Mouse (Mus musculus) liver, adult (tissue): Measurements from ENCODE around the gene Runx1.

Experiments
- GATA4 ChIP-seq: IDR thresholded peaks from 2 replicates; pipeline ENCODE4 v1.6.1; 2014; ENCODE audit warnings: mild to moderate bottlenecking, low read length; ENCODE audit not compliant: insufficient replicate concordance

The Runx1 gene

DNA sequence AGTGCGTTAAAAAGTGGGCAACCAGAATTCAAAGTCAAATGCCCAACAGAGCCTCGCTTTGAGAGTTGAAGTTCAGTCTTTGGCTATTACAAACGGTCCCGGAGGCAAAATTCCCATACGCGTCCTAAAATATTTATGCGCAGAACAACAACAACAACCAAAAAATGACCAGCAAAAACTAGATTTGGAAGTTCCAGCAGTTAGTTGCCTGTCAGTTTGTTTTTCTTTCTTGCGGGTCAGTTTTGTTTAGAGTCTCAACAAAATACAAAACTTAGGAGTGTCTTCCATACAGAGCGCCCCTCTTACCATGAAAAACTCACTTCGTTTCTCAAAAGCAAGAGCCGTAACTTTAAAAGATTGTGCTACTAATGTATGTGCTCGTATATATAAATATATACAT is 130.0 kb downstream of the Runx1 start:
- TF ChIP-seq GATA4: no peak

DNA sequence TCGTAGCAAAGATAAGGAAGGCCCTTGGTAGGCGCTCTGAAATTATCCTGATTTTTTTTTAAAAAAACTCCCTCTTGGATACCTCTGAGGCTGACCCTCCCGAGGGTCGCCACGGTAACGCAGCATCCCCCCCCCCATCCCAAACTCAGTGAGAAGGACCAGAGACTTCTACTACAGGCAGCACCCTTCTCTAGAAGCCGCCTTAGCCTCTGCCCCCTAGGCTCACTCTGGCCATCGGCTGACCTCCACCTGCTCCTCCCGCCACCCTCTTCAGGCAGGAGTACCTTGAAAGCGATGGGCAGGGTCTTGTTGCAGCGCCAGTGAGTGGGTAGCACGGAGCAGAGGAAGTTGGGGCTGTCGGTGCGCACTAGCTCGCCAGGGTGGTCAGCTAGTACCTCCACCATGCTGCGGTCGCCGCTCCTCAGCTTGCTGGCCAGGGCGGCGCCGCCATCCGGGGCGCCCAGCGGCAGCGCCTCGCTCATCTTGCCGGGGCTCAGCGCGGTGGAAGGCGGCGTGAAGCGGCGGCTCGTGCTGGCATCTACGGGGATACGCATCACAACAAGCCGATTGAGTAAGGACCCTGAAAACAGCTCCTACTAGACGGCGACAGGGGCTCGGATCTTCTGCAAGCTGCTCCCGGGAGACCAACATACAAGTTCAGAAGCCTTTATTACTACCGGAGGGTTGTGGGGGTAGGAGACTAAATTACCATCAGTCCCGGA is 130.6 kb downstream of the Runx1 start:
- TF ChIP-seq GATA4: no peak

DNA sequence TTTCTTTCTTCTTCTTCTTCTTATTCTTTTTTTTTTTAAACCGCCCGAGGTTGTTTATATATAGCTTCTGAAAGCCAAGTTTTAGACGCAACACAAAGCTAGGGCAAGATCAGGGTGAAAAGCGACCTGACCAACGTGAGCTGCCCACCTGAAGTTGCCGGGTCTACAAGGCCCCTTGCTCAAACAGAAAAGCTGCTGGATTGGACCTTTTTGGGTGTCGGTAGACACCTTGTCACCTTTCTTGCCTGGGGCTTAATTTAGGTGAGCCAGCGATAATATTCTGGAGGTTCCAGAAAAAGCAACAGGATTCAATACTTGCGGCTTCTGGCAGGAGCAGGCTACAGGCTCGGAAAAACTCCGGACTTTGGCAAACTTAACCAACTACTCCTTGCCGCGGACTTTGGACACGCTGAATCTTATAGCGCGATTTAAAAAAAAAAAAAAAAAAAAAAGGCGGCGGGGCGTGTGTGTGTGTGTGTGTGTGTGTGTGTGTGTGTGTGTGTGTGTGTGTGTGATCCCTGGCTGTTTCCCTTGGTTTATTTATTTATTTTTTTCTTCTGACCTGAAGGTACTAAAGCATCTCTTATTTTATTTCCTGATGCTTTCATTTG is 131.3 kb downstream of the Runx1 start:
- no peak for TF ChIP-seq GATA4

DNA sequence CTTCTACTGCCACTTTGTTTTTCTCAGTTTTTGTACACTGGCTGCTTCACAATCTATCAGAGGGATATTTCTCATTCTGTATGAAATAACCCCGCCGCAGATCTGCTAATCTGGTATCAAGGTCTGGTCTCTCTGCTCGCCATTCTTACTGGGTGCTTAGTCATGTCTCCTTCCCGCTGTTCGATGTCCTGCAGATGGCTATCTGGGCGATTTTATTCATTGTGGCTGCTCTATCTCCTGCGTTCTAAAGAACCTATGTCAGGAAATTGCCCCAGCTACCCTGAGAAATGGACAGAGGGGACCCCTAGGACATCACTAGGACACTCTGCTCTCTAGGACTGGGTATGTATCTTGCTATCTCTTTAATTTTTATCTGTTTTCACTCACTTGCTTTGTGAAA is 135.2 kb downstream of the Runx1 start:
- no peak for TF ChIP-seq GATA4

DNA sequence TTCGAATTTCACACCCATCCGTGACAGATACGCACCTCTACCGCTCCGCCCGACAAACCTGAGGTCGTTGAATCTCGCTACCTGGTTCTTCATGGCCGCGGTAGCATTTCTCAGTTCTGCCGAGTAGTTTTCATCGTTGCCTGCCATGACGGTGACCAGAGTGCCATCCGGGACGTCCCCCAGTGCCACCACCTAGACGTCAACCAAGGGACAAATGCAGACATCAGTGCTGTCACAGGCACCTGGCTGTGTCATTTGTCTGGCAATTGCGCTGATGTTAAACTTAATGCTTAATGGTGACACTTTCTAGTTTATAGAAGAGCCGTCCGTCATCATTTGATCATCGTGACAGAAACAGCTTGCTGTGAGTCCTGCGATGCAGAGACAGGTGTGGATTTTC is 137.0 kb downstream of the Runx1 start:
- TF ChIP-seq GATA4: no peak

DNA sequence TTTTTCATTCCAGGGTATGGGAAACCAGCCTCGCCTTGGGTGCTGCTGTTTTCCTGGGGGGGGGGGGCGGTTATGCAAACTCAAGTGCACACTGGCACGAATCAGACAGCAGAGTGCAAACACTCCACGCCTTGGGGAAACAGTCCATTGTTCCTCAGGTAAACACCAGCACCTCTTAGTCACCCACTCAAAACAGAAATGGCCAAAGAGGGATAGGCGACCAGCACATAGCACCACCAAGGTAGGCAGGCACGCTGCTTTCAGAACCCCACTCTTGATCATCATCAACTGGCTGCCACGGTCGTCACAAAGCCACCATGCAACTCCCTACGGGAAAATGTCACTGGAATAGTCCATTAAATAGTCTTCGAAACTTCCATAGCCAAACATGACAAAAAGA is 139.0 kb downstream of the Runx1 start:
- TF ChIP-seq GATA4: no peak

DNA sequence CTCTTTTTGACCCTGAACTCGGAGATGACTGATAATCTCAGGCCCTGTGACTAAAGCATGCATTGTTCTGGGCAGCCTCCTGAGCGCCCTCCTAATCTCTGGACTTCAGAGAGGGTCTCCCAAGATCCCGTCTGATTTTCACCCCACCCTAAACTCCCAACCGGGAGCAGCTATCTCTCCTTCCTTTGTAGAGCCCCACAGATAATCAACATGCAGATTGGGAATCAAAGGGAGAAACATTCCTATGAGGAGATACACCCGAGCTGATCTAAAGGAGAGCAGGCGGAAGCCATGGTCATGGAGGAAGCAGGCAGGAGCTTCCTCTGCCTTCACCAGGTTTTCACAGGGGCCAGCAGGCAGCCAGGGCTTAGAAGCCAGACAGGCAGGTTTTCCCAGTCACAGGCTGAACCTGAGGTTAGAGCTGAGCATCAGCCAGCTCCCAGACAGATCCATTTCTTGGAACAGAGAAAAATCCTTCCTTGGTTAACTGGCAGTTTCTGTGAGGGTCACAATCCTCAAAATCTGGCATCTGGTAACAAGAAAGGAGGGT is 140.1 kb downstream of the Runx1 start:
- no peak for TF ChIP-seq GATA4

DNA sequence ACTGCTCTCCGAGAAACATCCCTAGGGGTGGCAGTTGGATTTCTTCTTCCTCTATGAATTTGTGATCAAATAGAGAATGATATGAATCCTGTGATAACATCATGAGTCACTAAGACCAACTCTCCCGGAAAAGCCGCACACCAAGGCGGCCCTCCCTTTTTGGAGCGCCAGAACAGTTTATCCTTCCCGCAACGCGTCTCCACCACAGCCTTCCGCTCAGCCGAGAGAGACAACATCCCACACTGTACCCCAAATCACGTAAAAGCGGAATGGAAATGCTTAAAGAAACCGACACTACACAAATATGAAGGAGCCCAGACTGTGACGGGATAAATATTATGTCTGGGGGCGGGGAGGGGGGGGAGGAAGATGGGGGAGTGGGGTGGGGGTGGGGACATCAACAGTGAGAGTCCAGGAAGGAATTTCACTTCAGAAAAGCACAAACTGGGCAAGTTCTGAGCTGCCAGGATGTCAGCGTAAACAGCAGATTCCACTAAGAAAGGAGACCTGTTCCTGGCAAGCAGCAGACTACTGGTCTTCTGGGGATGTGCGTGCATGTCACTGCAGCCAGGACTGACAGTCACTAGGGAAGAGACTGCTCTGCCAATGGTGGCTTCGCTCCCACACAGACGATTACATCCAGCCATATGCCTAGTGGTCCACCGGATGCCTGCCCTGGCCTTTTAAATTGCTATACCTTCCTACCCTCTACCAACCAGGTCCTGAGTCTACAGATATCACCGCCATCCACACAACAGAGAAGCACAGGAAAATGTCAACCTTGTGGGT is 141.3 kb downstream of the Runx1 start:
- no peak for TF ChIP-seq GATA4

DNA sequence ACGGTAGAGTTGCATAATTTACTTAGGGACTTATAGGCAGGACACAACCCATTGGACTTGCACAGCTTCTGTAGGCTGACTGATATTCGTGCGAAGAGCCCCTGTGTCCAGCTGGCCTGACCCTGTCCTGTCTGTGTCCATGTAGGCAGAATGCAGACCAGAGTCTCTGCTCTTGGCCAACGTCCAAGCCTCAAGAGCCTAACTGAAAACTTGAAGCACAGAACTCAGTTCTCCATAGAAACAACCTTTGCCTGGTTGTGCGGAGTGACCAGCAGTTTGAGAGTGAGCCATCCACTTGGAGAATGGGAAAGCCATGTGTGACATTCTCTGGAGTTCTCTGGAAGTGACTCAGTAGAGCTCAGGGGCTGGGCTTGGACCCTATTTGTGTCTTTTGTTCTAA is 149.3 kb downstream of the Runx1 start:
- no peak for TF ChIP-seq GATA4

DNA sequence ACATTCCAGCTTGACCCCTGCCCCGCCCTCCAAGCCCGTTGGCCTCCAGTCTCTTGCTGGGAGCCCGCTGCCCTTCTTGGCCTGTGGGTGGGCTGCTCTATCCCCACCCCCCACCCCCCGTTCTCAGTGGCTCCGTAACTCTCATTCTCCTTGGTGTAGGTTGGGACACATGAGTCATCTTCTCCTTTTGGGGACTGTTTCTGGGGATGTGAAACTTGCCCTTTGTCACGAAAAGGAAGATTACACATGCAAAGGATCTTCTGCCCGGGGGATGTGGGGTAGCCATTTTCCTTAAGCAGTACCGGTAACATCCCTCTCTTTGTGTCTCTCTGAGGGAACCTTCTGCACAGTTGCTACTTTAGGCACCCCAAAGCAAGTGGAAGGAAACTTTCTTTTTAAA is 150.3 kb downstream of the Runx1 start:
- TF ChIP-seq GATA4: no peak

DNA sequence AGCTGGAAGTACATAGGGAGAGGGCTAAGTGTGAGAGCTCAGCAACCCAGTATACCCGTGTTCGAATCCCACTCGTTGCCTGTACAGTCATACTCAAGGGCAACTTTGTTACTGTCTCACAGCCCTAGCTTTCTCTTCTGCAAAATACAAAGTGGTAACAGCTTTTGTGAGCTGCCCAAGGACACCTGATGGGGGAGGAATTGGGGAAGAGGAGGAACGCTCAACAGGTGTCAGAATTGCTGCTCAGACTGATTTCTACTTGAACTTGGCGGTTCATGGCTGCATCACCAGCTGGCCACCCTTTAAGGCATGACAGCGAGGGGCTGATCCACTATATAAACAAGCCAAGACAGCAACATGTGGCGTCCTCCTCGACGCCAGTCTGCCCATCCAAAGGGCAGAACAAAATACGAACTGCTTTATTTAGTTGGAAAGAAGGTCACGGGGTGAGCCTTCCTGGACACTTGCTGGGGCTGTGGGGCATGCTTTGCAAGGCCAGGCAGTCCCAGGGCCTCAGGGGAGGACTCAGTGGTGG is 151.0 kb downstream of the Runx1 start:
- no peak for TF ChIP-seq GATA4

DNA sequence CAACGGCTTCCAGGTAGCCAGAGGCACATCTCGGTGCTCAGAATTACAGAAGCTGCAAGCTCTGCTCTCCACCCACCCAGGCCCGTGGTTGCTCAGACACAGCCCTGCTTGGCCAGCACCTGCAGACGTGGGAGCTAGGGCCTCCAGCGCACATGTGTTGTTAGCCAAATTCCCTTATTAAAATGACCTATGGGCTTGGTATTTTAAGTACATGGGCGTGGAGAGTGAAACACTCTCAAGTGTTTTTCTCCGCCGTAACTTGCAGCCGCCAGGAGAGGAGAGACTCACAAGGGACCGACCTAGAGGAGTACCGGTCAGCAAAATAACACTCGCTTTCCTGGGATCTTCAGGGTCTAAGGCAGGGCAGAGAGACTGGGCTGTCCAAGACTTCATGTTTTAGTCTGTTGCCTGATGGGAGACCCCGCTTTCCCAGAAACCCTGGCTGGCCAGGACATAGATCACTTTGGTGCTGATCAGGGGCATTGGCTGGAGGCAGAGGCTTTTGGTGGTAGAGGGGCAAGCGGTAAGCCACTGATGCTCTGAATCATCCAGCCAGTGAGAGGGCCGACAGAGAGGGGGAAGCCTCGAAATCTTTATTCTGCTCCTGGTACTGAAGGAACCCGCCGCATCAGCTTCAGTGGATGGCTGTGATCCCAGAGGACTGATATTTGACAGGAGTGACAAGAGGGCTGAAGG is 151.7 kb downstream of the Runx1 start:
- no peak for TF ChIP-seq GATA4

DNA sequence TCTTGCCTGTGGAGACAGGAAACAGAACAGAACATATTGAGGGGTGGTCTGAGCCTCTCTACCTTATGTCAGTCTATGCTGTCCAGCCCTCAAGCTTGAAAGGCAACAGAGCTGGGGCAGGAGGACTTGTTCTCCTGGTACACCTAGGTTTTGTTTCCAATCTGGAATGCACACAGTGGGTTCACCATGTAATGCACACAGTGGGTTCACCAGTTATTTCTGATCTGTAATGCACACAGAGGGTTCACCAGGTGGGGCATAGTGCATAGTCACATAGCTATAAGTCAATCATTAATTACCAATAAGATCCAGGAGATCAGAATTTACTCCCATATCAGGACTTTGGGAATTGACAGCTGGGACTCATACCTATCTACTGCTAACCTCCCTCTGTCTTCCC is 157.1 kb downstream of the Runx1 start:
- no peak for TF ChIP-seq GATA4

DNA sequence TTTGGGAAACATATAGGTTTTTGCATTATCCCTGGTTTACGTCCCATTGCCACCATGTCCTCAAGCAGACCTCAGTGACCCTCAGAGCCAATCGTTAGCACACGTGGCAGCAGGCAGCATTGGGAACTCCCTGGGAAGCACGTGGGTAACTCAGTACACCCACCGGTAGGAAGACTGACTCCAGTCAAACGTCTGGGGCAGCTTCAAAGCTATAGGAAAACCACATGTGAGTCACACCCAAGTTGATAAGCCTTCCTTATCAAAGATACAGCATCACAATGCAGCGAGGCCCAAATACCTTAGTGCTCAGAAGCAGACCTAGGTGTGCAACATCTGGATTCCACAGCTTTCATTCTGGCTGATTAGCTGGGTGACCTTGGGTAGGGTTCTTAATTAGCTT is 164.2 kb downstream of the Runx1 start:
- no peak for TF ChIP-seq GATA4

DNA sequence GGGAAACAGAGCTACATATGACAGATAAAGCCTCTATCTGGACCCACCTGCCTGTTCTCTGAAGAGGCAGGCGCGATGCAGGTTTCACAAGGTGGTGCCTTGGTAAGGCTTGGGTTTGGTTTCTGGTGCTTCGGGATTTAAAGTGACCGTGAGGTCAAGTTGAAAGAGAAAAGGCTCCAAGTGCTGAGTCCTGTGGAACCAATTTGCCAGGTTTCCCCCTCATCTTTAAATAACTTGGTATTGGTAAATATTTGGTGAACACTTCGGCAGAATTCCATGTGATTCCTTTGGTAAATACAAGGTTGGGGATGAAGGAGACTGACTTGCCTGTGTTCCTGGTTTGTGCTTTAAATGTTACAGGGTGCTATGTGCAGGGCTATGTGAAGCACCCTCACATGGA is 169.2 kb downstream of the Runx1 start:
- no peak for TF ChIP-seq GATA4
